Mouse (Mus musculus) G1E (cell line): ENCODE measurements around the gene Atp1a2.

Source experiments
- CTCF ChIP-seq: IDR thresholded peaks from 2 replicates; pipeline ENCODE4 v1.5.1; 2012; ENCODE audit warnings: low read depth, low read length, inconsistent platforms, mixed read lengths
- GATA1 ChIP-seq: IDR thresholded peaks from 2 replicates; pipeline ENCODE4 v1.6.1; 2012; ENCODE audit warnings: borderline replicate concordance, low read length, inconsistent platforms, mixed read lengths
- POLR2AphosphoS5 ChIP-seq: IDR thresholded peaks from 2 replicates; pipeline ENCODE4 v1.6.1; 2012; ENCODE audit warnings: low read depth, low read length, inconsistent platforms; ENCODE audit not compliant: insufficient replicate concordance

- no peak for TF ChIP-seq CTCF
- no peak for TF ChIP-seq GATA1
- TF ChIP-seq POLR2AphosphoS5, result no peak
These were observed 19.6 kb upstream of the Atp1a2 start for GRCm38 (mm10) chr1:172317431-172317830.
